Comparison of ENCODE assay signal across 20 mouse cellular contexts in genomic region chr4:59245776-59246175, GRCm38 (mm10). TPM values are rescaled to one million over a fixed set of nuclear protein-coding genes. Genes with fewer than 3 reads are reported as not detected.
A peak's percentile ranks its signal among the peaks of the same experiment; 100 is the strongest.
DNase-seq lines count a peak whose midpoint lies in the region; ATAC-seq and TF ChIP-seq lines count a peak whose summit lies in the region.
"Had no signal": no experiment of that assay in that cellular context is flagged by ENCODE, and none has a peak within 500 bp of the region (broad histone marks: within the 10 kb centered on the region; RNA-seq: fewer than 3 reads in every experiment).

No protein-coding gene starts in this region.

- no peak overlapping the region for H3K4me2 ChIP-seq in forebrain, postnatal 0 days (ENCODE audit: low read depth)
- H3K4me2 ChIP-seq in stomach, embryonic 15.5 days: no peak overlapping the region
- no peak overlapping the region for H3K4me2 ChIP-seq in stomach, postnatal 0 days (replicated peaks; ENCODE audit: low read depth)
- peak overlapping the region; percentile 55 for H3K4me2 ChIP-seq in liver, embryonic 15.5 days
- H3K4me2 ChIP-seq: embryonic facial prominence, embryonic 13.5 days; limb, embryonic 12.5 days; lung, embryonic 15.5 days had no signal

- H3K36me3 ChIP-seq in forebrain, embryonic 10.5 days (replicated peaks): no peaks in the 10 kb centered on the region
- H3K36me3 ChIP-seq in forebrain, postnatal 0 days (ENCODE audit: insufficient read depth): no peaks in the 10 kb centered on the region
- H3K36me3 ChIP-seq in stomach, embryonic 15.5 days: no peaks in the 10 kb centered on the region
- H3K36me3 ChIP-seq in stomach, postnatal 0 days (ENCODE audit: control insufficient read depth, insufficient read depth, low read length): no peaks in the 10 kb centered on the region
- H3K36me3 ChIP-seq in liver, embryonic 15.5 days (replicated peaks): no peaks in the 10 kb centered on the region
- H3K36me3 ChIP-seq: embryonic facial prominence, embryonic 13.5 days; G1E; heart, embryonic 13.5 days; limb, embryonic 12.5 days; lung, embryonic 15.5 days had no signal

- no peaks in the 10 kb centered on the region for H3K4me1 ChIP-seq in forebrain, embryonic 10.5 days
- no peaks in the 10 kb centered on the region for H3K4me1 ChIP-seq in forebrain, postnatal 0 days (ENCODE audit: insufficient read depth)
- no peaks in the 10 kb centered on the region for H3K4me1 ChIP-seq in stomach, embryonic 15.5 days
- 0 out of 2 replicates have a peak, but pooled peaks cover 2% of the 10 kb centered on the region for H3K4me1 ChIP-seq in stomach, postnatal 0 days (replicated peaks; ENCODE audit: control insufficient read depth, insufficient read depth)
- H3K4me1 ChIP-seq in liver, embryonic 15.5 days (replicated peaks): peaks cover 80% of the 10 kb centered on the region
- H3K4me1 ChIP-seq: embryonic facial prominence, embryonic 13.5 days; limb, embryonic 12.5 days; lung, embryonic 15.5 days had no signal

- H3K9ac ChIP-seq in forebrain, postnatal 0 days: no peak overlapping the region
- no peak overlapping the region for H3K9ac ChIP-seq in stomach, embryonic 15.5 days
- no peak overlapping the region for H3K9ac ChIP-seq in stomach, postnatal 0 days (ENCODE audit: low read length)
- peak overlapping the region; percentile 44; the same call in 1 of the 2 replicates for H3K9ac ChIP-seq in liver, embryonic 15.5 days
- H3K9ac ChIP-seq: embryonic facial prominence, embryonic 13.5 days; heart, embryonic 13.5 days; limb, embryonic 12.5 days; lung, embryonic 15.5 days had no signal

- WGBS in forebrain, embryonic 10.5 days: 93% methylated on average over 4 of the region's 4 CpGs
- WGBS in forebrain, postnatal 0 days: 94% methylated on average over 4 of the region's 4 CpGs
- 83% methylated on average over 4 of the region's 4 CpGs for WGBS in stomach, embryonic 15.5 days
- WGBS in stomach, postnatal 0 days: 73% methylated on average over 4 of the region's 4 CpGs
- 21% methylated on average over 4 of the region's 4 CpGs for WGBS in liver, embryonic 15.5 days (ENCODE audit: insufficient replicate concordance)

- H3K27me3 ChIP-seq in forebrain, embryonic 10.5 days (ENCODE audit: poor library complexity, severe bottlenecking): no peaks in the 10 kb centered on the region
- no peaks in the 10 kb centered on the region for H3K27me3 ChIP-seq in forebrain, postnatal 0 days (ENCODE audit: insufficient read depth, low read length)
- no peaks in the 10 kb centered on the region for H3K27me3 ChIP-seq in stomach, embryonic 15.5 days (replicated peaks)
- no peaks in the 10 kb centered on the region for H3K27me3 ChIP-seq in stomach, postnatal 0 days (ENCODE audit: control insufficient read depth, insufficient read depth, low read length)
- H3K27me3 ChIP-seq in liver, embryonic 15.5 days: no peaks in the 10 kb centered on the region
- H3K27me3 ChIP-seq: embryonic facial prominence, embryonic 13.5 days; heart, embryonic 13.5 days; limb, embryonic 12.5 days; lung, embryonic 15.5 days had no signal

- ATAC-seq in forebrain, postnatal 0 days: no peak
- peak; percentile 11; the same call in 1 of the 2 replicates for ATAC-seq in stomach, embryonic 15.5 days (ENCODE audit: insufficient read depth, low FRiP score, low read depth)
- no peak for ATAC-seq in stomach, postnatal 0 days (ENCODE audit: low FRiP score, low TSS enrichment)
- peak; percentile 51 for ATAC-seq in liver, embryonic 15.5 days (ENCODE audit: insufficient read depth)
- ATAC-seq: CD4-positive, CD25-positive, alpha-beta regulatory T cell, adult 4 months; inflammation-experienced regulatory T-cells, adult 6 months had no signal

- no peaks in the 10 kb centered on the region for H3K9me3 ChIP-seq in forebrain, embryonic 10.5 days
- H3K9me3 ChIP-seq in forebrain, postnatal 0 days (ENCODE audit: low read length): no peaks in the 10 kb centered on the region
- no peaks in the 10 kb centered on the region for H3K9me3 ChIP-seq in stomach, embryonic 15.5 days
- H3K9me3 ChIP-seq in stomach, postnatal 0 days (ENCODE audit: control insufficient read depth, low read length): no peaks in the 10 kb centered on the region
- no peaks in the 10 kb centered on the region for H3K9me3 ChIP-seq in liver, embryonic 15.5 days (replicated peaks)
- H3K9me3 ChIP-seq: embryonic facial prominence, embryonic 13.5 days; G1E; heart, embryonic 13.5 days; limb, embryonic 12.5 days; lung, embryonic 15.5 days had no signal

- H3K27ac ChIP-seq in forebrain, embryonic 10.5 days: 0 out of 2 replicates have a peak overlapping the region, but pooled peaks have one; percentile 41
- H3K27ac ChIP-seq in forebrain, postnatal 0 days (ENCODE audit: low read depth, low read length): no peak overlapping the region
- H3K27ac ChIP-seq in stomach, embryonic 15.5 days: no peak overlapping the region
- no peak overlapping the region for H3K27ac ChIP-seq in stomach, postnatal 0 days (replicated peaks)
- peak overlapping the region; percentile 93 for H3K27ac ChIP-seq in liver, embryonic 15.5 days (replicated peaks)
- H3K27ac ChIP-seq: embryonic facial prominence, embryonic 13.5 days; heart, embryonic 13.5 days; limb, embryonic 12.5 days; lung, embryonic 15.5 days had no signal

- H3K4me3 ChIP-seq in forebrain, embryonic 10.5 days: no peak overlapping the region
- no peak overlapping the region for H3K4me3 ChIP-seq in forebrain, postnatal 0 days (ENCODE audit: low read depth, low read length)
- no peak overlapping the region for H3K4me3 ChIP-seq in stomach, embryonic 15.5 days (replicated peaks)
- H3K4me3 ChIP-seq in stomach, postnatal 0 days (ENCODE audit: low read depth, low read length): no peak overlapping the region
- H3K4me3 ChIP-seq in liver, embryonic 15.5 days (replicated peaks): no peak overlapping the region
- H3K4me3 ChIP-seq: embryonic facial prominence, embryonic 13.5 days; heart, embryonic 13.5 days; limb, embryonic 12.5 days; lung, embryonic 15.5 days had no signal

- no peak for DNase-seq in forebrain, embryonic 10.5 days (ENCODE audit: extremely low spot score, low spot score)
- no peak for DNase-seq in forebrain, postnatal 0 days
- no peak for DNase-seq in stomach, postnatal 0 days (ENCODE audit: low spot score)
- DNase-seq in layer of hippocampus, adult 9-11 months: no peak
- DNase-seq in thymus, postnatal 0 days (ENCODE audit: low spot score): no peak
- no peak for DNase-seq in frontal cortex, postnatal 10 days (ENCODE audit: low spot score in 2 of 2)
- DNase-seq: cerebellum, adult 11-12 months; gastrocnemius, postnatal 36 days; right cerebral cortex, adult 18-20 months; spleen, adult 18-20 months; thymus, postnatal 36 days had no signal

- no peak for TF ChIP-seq CTCF in forebrain, postnatal 0 days (IDR thresholded peaks at IDR 0.05; ENCODE audit: low read depth)
- TF ChIP-seq CTCF in stomach, postnatal 0 days (IDR thresholded peaks at IDR 0.05; ENCODE audit: low read depth): no peak

- TF ChIP-seq EP300 in stomach, postnatal 0 days (optimal IDR thresholded peaks at IDR 0.05): no peak

RNA-seq across cellular contexts. Expression of gene Ugcg, which starts 56.7 kb away (rescaled TPM):
- polyA plus RNA-seq in forebrain, embryonic 10.5 days (2016; fragmentation: Nextera tagmentation; extraction: Ambion mirVana): 11.7 and 12.0 TPM in 2 replicates
- 52.7 and 66.4 TPM in 2 replicates for total RNA-seq in forebrain, postnatal 0 days (2014; rRNA removed)
- 12.9 and 18.5 TPM in 2 replicates for polyA plus RNA-seq in forebrain, postnatal 0 days (2015; fragmentation: Nextera tagmentation; extraction: Ambion mirVana)
- polyA plus RNA-seq in stomach, embryonic 15.5 days (2015; fragmentation: Nextera tagmentation; extraction: Ambion mirVana): 9.7 and 11.4 TPM in 2 replicates
- 18.9 and 19.0 TPM in 2 replicates for polyA plus RNA-seq in stomach, postnatal 0 days (2015; fragmentation: Nextera tagmentation; extraction: Ambion mirVana)
- polyA plus RNA-seq in liver, embryonic 15.5 days (2015; fragmentation: Nextera tagmentation; extraction: Ambion mirVana): 5.0 and 5.6 TPM in 2 replicates
- polyA plus RNA-seq in thymus, postnatal 0 days (2015; fragmentation: Nextera tagmentation; extraction: Ambion mirVana): 21.8 and 29.2 TPM in 2 replicates

Comparison
In these comparisons a context has a peak if more than half of its experiments do, and no peak if none do; other contexts are left out.
1. H3K27ac ChIP-seq: peak in forebrain, embryonic 10.5 days (single experiment) and liver, embryonic 15.5 days (single experiment); none in forebrain, postnatal 0 days (single experiment), stomach, embryonic 15.5 days (single experiment) and stomach, postnatal 0 days (single experiment).
2. ATAC-seq: peak in stomach, embryonic 15.5 days (single experiment) and liver, embryonic 15.5 days (single experiment); none in forebrain, postnatal 0 days (single experiment) and stomach, postnatal 0 days (single experiment).